Mouse (Mus musculus) lung, postnatal 4 days (tissue): Measurements from ENCODE around the gene Atp8b2.

Source experiments
- DNase-seq, 2 experiments: peaks; one replicate each; pipeline ENCODE4 v3.0.0; 2021

Gene Atp8b2

GRCm38 (mm10) chr3:89898870-89899510, 64.3 kb downstream of the Atp8b2 start:
- DNase-seq = peak; percentile 45 to 73

GRCm38 (mm10) chr3:89898011-89898410, 65.3 kb downstream of the Atp8b2 start:
- DNase-seq = no peak

- DNase-seq = no peak
Observed at GRCm38 (mm10) chr3:89897204-89897796, 66.0 kb downstream of the Atp8b2 start.

- no peak for DNase-seq
Observed at GRCm38 (mm10) chr3:89896571-89896970, 66.7 kb downstream of the Atp8b2 start.

- DNase-seq = no peak
Observed at GRCm38 (mm10) chr3:89892517-89893106, 70.7 kb downstream of the Atp8b2 start.

- DNase-seq = no peak
Observed at GRCm38 (mm10) chr3:89891696-89892095, 71.6 kb downstream of the Atp8b2 start.

- DNase-seq = no peak
Observed at GRCm38 (mm10) chr3:89889841-89890430, 73.4 kb downstream of the Atp8b2 start.
